Mouse (Mus musculus) MEL (cell line): ENCODE measurements around the gene Ercc6l.

Experiments used
- CTCF ChIP-seq, 3 experiments: IDR thresholded peaks in 2 of 3; conservative IDR thresholded peaks in 1 of 3; 2 replicates each; pipeline ENCODE4 v1.5.1; 2011 to 2012; ENCODE audit warnings: low read length in 3 of 3, low read depth in 2 of 3, mild to moderate bottlenecking in 2 of 3, improper control_type of control experiment in 1 of 3, inconsistent platforms in 1 of 3, mixed read lengths in 1 of 3, moderate library complexity in 1 of 3; ENCODE audit not compliant: control insufficient read depth in 1 of 3, insufficient read depth in 1 of 3, poor library complexity in 1 of 3, severe bottlenecking in 1 of 3
- EP300 ChIP-seq, 2 experiments: IDR thresholded peaks; 2 replicates each; pipeline ENCODE4 v1.6.1; 2011; ENCODE audit warnings: improper control_type of control experiment in 2 of 2, low read length in 2 of 2, low read depth in 1 of 2, mild to moderate bottlenecking in 1 of 2
- GATA1 ChIP-seq: IDR thresholded peaks from 2 replicates; pipeline ENCODE4 v1.6.1; 2011; ENCODE audit warnings: low read depth, low read length, improper control_type of control experiment
- HCFC1 ChIP-seq: IDR thresholded peaks from 2 replicates; pipeline ENCODE4 v1.6.1; 2012; ENCODE audit warnings: low read depth, mild to moderate bottlenecking, inconsistent platforms, low read length, improper control_type of control experiment, moderate library complexity
- JUND ChIP-seq: IDR thresholded peaks from 2 replicates; pipeline ENCODE4 v1.6.1; 2011; ENCODE audit warnings: low read depth, mild to moderate bottlenecking, improper control_type of control experiment, low read length
- MAFK ChIP-seq: IDR thresholded peaks from 2 replicates; pipeline ENCODE4 v1.6.1; 2011; ENCODE audit warnings: low read depth, mild to moderate bottlenecking, low read length, improper control_type of control experiment, borderline replicate concordance
- POLR2A ChIP-seq, 2 experiments: IDR thresholded peaks; 2 replicates each; pipeline ENCODE4 v1.6.1; 2011 to 2012; ENCODE audit warnings: low read length in 2 of 2, mild to moderate bottlenecking in 2 of 2, control low read depth in 1 of 2, improper control_type of control experiment in 1 of 2, low read depth in 1 of 2, moderate library complexity in 1 of 2; ENCODE audit not compliant: control insufficient read depth in 1 of 2, insufficient read depth in 1 of 2, poor library complexity in 1 of 2
- POLR2AphosphoS5 ChIP-seq: IDR thresholded peaks from 2 replicates; pipeline ENCODE4 v1.6.1; 2012; ENCODE audit warnings: low read depth, borderline replicate concordance, mild to moderate bottlenecking, inconsistent platforms, low read length, moderate library complexity, mixed read lengths
- SMC3 ChIP-seq: IDR thresholded peaks from 2 replicates; pipeline ENCODE4 v1.6.1; 2011; ENCODE audit warnings: low read depth, low read length, improper control_type of control experiment
- ZKSCAN1 ChIP-seq: IDR thresholded peaks from 2 replicates; pipeline ENCODE4 v1.6.1; 2012; ENCODE audit warnings: low read depth, mild to moderate bottlenecking, inconsistent platforms, low read length, improper control_type of control experiment, moderate library complexity
- ZMIZ1 ChIP-seq: IDR thresholded peaks from 2 replicates; pipeline ENCODE4 v1.6.1; 2012; ENCODE audit warnings: low read depth, mild to moderate bottlenecking, inconsistent platforms, low read length, improper control_type of control experiment, moderate library complexity

DNA sequence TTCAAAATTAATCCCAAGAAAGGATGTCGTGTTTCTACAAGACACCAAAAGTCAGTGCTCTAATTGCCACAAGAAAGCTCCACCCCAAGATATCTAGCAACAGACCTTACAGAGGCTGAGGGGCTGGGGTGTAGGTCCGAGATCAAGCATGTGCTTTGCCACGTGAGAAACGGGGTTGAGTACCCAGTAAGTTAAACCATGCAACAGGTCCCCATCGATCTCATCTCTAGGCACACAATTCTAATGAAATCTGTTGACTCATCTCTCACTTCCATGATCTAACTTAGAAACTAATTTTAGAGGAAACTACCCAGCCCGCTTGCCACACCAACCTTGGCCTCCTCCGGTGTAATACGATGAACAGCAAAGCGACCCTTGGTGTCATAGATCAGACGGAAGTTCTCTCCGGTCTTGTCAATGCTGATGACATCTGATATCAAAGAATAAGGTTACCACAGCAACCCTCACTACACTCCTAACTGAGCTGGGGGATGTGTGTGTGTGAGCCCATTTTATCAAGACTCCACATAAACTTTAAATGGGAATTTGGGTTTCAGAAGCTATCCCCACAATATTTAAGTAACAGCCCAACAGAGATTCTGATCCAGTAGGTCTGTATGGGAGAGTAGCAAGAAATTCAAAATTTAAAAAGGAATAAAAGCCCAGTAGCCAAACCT is 30.3 kb upstream of the Ercc6l start:
- no peak for TF ChIP-seq ZKSCAN1
- TF ChIP-seq POLR2A (IDR thresholded peaks at IDR 0.05; ENCODE audit: control insufficient read depth in 1 of 2, insufficient read depth in 1 of 2, low read depth in 1 of 2, low read length in 2 of 2, poor library complexity in 1 of 2), result 0 out of 4 replicates have a peak, but pooled peaks of 1 of the 2 experiments have one; percentile 47
- TF ChIP-seq EP300 (IDR thresholded peaks at IDR 0.05; ENCODE audit: low read depth in 1 of 2, low read length in 2 of 2), result no peak
- TF ChIP-seq POLR2AphosphoS5, result no peak
- no peak for TF ChIP-seq CTCF (IDR thresholded peaks at IDR 0.05 in 2 of 3, conservative IDR thresholded peaks at IDR 0.05 in 1 of 3; ENCODE audit: control insufficient read depth in 1 of 3, insufficient read depth in 1 of 3, low read depth in 2 of 3, low read length in 3 of 3, poor library complexity in 1 of 3, severe bottlenecking in 1 of 3)
- TF ChIP-seq MAFK, result no peak
- no peak for TF ChIP-seq GATA1
- TF ChIP-seq ZMIZ1, result no peak
- no peak for TF ChIP-seq HCFC1
- no peak for TF ChIP-seq JUND
- TF ChIP-seq SMC3, result no peak
